Mouse (Mus musculus) inflammation-experienced regulatory T-cells, adult 6 months (primary cell): Measurements from ENCODE around the gene Hnrnpa2b1. TPM values are rescaled to one million over a fixed set of nuclear protein-coding genes. Genes with fewer than 3 reads are reported as not detected.

ENCODE experiments used
- polyA plus RNA-seq, 3 experiments: library from polyadenylated mRNA; unstranded; fragments of 100-300 nt; shearing (Covaris generic); gene quantifications; one replicate each; pipeline ENCODE4 v1.2.1; 2017

Hnrnpa2b1 gene
- polyA plus RNA-seq, 3 experiments from 2014 or later = 1,055 to 1,311 (median 1,271) TPM

Other genes with a start within 250 kb of the Hnrnpa2b1 start
- gene Nfe2l3, start 37.2 kb downstream of the Hnrnpa2b1 start, polyA plus RNA-seq = under 1 TPM; 0.54 to 0.87 (median 0.55) TPM
- gene Cbx3, start 466 bp upstream of the Hnrnpa2b1 start, polyA plus RNA-seq = 100 to 1,000 TPM; 598 to 900 (median 693) TPM
- gene Snx10, start 54.0 kb upstream of the Hnrnpa2b1 start, polyA plus RNA-seq = 10 to 100 TPM; 26.4 to 55.3 (median 36.4) TPM